Mouse (Mus musculus): Measurements from ENCODE around the gene Flnb.

Gene Flnb

DNA sequence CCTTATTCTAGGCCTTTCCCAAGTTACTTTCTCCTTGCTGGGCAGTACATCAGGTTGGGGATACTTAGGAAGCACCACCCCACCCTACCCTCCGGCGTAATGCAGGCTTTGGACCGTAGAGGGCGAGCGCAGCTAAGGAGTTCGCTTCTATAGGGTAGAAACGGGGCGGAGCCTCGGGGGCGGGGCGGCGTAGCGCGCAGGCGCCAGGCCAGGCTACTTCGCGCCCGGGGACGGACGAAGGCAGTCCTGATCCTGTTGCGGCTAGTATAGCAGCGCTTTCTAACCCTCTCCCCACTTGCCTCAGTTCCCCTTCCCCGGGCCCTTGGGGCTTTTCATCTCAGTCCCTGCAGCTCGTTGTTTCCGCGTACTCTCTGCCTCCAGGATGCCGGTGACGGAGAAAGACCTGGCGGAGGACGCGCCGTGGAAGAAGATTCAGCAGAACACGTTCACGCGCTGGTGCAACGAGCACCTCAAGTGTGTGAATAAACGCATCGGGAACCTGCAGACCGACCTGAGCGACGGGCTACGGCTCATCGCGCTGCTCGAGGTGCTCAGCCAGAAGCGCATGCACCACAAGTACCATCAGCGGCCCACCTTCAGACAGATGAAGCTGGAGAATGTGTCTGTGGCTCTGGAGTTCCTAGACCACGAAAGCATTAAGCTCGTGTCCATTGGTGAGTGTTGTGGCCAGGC lies at the start of gene Flnb:
Gene Flnb (plus strand): TSS at position 188 of the 693 bp plus-strand sequence.
- DNase-seq (ENCODE audit: low read depth, low spot score): peak; percentile 96

DNA sequence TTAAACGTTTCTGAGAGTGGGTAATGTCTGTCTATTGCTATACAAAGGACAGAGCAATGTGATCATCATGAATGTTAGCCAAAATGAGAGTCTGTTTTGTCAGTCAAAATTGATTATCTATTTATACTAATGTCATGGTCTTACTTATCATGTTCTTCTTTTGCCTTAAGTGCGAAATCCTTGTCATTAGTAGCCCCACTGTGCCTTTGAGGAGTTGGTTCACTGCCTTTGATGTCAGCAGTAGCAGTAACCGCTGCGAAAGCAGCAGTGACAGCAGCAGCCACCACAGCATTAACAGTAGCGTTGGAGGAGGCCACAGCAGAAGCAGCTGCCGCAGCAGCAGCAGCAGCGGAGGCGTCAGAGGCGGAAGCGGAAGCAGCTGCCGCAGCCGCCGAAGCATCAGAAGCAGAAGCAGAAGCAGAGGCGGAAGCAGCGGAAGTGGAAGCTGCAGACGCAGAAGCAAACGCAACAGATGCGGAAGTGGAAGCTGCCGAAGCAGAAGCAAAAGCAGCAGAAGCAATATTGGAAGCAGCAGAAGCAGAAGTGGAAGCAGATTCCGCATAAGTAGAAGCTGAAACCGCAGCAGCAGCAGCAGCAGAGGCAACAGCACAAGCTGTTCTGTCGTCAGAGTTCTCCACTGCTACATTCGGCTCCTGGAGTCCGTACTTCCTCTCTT lies 43.9 kb upstream of the Flnb start:
- no peak for DNase-seq (ENCODE audit: low read depth, low spot score)

DNA sequence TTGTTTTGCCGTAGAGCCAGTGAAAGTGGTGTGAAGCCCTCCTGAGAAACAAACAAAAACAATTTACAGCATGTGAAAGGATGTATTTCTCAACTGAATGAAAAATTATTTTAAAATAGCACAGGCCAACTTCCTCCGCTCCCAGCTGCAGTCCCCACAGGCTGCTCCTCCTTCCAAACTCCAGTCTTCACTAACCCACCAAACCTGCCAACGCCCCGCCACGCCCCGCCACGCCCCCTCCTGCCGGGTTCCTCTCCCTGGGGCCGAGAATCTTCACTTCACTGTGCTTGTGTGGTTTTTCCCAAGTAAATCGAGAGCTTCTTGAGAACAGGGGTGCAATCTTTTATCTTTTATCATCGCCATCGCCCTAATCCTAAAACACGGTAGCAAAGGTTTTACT lies 31.7 kb upstream of the Flnb start:
- no peak for DNase-seq (ENCODE audit: low read depth, low spot score)

DNA sequence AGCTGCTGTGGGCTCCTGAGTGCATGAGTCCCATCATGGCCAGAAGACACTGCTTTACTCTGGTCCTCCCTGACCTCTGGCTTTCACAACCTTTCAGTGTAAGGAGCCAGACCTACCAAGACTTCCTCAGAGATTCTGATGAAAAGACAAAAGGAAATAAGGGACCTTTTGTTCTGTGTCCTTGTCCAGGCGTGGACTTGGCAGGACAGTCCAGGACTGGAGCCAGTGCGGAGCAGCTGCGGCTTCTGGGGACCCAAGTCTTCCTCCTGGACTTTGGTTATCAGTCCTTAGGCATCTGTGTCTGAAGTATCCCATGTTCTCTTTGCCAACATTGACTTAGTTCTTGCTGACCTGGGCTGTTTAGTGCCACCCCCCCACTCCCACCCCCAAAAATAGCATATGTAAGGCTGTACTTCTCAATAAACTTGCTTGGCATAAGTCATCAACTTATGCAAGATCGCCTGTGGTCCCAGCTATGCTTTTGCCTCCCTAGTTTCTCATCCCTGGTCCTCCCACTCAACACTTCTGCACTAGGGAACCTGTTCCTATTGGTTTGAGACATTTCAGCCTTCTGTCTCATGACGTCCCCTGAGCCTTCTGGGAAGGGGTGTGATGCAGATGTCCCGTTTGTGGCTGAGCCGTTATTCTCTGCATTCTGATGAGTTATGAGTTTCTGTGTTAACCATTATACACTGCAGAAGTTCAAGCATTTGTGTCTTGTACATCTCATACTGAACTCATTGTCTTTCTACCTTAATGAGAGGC lies 28.3 kb upstream of the Flnb start:
- no peak for DNase-seq (ENCODE audit: low read depth, low spot score)

DNA sequence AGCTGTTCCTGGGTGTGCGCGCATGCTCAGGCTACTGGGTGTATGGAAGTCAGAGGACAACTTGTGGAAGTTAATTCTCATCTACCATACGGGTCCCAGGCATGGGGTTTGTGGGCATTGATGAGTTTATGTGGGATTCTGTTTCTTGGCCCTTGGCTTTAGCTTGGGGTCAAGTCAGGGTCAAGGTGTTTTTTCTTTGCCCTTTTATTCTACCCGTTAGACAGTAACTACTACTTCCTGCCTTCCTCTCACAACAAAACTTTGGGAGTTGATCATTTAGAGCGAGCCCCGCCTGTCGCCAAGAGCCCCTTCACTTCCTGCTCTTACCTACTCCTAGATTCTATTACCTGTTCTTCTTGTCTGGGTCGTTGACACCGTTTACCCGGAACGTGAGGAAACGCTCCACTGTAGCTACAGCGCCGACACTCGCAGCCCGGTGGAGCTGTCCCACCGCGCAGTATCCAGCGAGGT lies 26.7 kb upstream of the Flnb start:
- DNase-seq (ENCODE audit: low read depth, low spot score): no peak

DNA sequence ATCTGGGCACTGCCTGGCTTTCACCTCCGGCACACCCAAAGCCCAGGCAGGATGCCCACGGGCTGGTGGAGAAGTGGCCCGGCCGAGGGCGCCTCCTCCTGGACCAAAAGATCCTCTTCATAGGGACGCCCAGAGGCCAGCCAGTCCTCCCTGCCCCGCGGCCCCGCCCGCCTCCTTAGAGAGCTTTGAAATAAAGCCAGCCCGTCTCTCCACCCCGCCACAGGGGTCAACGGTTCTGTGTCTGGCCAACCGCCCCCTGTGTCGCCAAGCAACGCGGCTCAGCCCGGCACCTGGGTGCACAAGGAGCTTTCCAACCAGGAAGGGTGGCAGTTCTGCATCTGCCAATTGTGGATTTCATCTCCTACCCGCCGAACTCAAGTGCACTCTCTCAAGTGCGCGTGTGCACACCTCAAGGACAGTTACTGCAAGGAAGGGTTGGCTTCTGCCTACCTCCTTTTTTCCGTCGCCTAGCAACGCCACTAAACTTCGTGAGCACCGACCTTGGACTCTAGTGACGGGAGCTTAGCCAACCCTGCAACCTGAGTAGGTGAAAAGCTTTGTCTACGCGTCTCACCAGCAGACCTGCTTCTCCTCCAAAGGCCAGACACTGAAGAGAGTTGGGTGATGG lies 26.1 kb upstream of the Flnb start, which contains the start of gene Gm26661:
Gene Gm26661 (plus strand): TSS at position 56 of the 628 bp plus-strand sequence.
- peak; percentile 47 for DNase-seq (ENCODE audit: low read depth, low spot score)

DNA sequence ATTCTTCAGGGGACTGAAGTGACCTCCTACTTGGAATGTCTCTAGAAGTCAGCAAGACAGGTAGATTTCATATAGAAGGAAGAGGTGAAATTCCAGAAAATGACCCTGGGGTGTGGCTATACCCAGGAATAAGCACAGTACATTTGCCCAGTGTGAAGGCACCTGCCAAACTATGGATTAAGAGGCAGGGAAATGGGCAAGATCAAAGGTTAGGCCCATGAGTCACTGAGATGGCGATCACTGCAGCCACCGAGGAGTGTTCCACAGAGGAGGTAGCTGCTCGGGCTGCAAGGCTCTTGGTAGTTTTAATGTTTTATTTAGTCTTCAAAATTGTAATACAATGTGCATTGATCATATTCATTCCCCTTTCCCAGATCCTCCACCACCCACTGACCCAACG lies 21.8 kb upstream of the Flnb start:
- no peak for DNase-seq (ENCODE audit: low read depth, low spot score)

DNA sequence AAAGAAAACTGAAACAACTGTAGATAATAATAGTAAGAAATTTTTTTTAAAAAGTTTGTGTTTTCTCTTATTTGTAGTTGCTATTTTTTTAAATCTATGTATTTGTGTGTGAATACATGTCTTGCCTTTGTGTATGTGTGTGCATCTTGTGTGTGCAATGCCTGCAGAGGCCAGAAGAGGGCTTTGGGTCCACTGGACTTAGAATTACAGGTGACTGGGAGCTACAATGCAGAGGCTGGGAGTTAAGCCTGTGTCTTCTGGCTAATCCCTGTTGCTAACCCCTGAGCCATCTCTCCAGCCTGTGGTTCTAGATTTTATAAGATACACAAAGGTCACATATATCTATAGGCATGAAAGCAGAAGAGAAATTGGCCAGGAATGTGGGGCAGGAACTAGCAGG lies 17.1 kb upstream of the Flnb start:
- no peak for DNase-seq (ENCODE audit: low read depth, low spot score)

DNA sequence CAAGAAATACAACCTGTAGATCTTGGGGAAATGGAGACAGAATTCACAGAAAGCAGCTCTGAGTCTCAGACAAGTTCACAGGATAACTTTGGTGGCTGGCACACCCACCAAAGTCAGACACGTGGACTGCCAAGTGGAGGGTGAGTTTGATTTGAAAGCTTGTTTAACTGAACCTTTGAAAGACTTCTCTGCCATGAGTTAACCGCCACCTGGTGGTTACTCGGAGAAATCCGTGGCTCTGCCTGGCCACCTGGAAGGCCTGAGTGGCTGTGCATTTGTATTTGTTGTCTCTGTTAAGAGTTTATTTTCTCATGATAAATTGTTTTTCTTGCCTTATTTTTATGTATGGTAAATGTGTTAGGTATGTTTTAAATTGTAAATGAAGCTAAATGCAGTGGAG lies 15.9 kb upstream of the Flnb start:
- no peak for DNase-seq (ENCODE audit: low read depth, low spot score)

DNA sequence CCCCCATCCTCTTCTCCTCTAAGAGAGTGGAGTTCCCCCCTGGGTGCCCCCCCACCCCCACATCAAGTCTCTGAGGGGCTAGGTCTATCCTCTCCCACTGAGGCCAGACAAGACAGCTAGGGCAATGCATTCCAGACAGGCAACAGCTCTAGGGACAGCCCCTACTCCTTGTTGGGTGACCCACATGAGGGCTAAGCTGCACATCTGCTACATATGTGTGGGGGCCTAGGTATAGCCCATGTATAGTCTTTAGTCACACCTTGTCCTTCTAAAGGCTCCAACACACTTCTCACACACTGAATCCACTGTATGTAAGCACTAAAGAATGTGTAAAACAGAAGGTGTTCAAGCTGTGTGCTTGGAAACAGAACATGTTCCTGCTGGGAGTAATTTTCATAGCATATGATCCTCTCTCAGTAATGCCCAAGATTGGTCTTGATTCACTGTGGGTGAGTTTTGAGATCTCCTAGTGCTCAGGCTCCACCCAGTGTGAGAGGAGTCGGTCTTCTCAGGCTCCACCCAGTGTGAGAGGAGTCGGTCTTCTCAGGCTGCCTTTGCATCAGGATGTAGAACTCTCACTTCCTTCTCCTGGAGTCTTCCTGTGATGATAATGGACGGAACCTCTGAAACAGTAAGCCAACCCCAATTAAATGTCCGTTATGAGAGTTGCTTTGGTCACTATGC lies 13.7 kb upstream of the Flnb start:
- no peak for DNase-seq (ENCODE audit: low read depth, low spot score)

DNA sequence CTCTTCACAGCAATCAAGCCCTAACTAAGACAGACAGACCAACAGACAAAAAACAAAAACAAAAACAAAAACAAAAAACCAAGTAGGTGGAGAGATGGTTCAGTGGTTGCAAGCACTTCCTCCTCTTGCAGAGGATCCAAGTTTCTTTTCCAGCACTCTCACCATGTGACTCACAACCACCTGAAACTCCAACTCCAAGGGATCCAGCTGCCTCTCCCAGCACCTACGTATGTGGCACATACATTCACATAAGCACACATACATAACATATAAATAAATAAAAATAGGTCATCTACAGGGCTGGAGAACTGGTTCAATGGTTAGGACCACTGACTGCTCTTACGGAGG lies 13.2 kb upstream of the Flnb start:
- no peak for DNase-seq (ENCODE audit: low read depth, low spot score)

DNA sequence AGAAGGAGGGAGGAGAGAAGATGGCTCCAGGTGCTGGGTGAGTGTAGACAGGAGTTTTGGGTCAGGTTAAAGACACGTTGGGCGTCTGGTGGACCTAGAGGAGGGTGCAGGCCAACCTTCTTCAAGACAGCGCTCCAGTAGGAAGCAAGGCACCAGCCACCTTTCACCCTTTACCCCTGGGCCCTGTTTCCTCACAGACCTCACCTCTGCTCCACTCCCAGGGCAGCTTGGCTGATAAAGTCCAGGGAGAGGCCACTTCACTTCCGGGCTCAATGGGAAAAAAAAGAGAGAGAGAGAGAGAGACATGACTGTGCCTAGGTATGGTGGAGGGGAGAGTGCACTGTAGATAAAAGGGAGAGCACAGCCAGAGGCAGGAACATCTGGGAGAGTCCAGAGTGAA lies 10.0 kb upstream of the Flnb start:
- no peak for DNase-seq (ENCODE audit: low read depth, low spot score)

DNA sequence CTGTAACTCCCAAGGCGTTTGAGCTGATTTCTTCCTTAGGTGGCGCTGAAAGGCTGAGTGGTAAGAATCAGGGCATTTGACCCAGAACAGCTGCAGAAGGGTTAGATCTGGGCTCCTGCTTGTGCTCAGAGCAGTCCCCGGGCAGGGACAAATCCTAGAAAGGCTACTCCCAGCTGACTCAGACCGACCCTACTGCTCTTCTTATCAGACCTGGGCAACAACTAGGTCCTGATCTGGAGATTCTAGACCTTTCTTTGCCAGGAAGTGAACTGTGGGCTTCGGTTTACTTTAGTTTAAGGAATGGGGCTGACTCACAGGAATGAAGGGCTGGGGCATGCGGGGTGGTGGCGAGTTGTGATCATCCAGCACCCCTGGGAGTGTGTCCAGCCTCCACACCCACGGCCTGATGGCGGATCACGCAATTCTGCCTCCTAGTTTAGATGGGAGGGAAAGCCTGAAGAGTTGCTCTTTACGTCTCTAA lies 9.2 kb upstream of the Flnb start:
- no peak for DNase-seq (ENCODE audit: low read depth, low spot score)

DNA sequence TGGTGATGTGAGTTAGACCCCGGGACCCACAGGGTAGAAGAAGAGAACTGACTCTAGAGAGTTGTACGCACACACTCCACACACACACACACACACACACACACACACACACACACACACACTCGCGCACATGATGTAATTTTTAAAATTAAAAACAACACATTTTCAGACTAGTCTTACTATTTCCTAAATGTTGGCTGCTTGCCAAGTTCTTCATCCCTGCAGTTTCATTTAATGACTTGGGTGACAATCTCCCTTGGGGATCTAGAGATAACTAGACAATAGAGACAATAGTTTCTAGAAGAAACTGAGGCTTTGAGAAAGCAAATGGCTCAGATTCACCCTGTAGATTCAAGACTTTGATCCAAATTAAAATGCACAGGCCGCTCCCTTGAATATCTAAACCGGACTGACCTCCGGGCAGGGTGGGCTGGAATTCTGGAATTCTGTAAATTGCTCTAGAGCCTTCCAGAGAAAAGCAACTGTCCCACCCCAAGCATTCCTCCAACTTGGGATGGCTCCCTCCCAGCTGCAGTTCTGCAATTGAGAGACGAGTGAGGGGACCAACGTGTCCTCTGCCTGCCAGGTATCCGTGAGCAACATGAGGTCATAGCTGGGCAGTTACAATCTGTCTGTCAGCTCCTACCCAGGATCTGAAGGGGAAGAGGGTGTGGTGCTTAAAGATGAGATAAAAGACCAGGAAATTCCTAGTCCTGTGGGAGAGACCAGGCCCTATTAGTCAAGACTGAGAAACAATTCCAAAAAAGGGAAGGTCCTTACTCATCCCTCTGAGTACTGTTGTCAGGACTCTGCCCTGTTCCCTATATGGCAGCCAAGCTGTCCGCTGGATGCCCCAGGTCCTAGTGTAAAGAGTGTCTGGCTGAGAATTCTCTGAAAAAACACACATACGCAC lies 8.5 kb upstream of the Flnb start:
- no peak for DNase-seq (ENCODE audit: low read depth, low spot score)

DNA sequence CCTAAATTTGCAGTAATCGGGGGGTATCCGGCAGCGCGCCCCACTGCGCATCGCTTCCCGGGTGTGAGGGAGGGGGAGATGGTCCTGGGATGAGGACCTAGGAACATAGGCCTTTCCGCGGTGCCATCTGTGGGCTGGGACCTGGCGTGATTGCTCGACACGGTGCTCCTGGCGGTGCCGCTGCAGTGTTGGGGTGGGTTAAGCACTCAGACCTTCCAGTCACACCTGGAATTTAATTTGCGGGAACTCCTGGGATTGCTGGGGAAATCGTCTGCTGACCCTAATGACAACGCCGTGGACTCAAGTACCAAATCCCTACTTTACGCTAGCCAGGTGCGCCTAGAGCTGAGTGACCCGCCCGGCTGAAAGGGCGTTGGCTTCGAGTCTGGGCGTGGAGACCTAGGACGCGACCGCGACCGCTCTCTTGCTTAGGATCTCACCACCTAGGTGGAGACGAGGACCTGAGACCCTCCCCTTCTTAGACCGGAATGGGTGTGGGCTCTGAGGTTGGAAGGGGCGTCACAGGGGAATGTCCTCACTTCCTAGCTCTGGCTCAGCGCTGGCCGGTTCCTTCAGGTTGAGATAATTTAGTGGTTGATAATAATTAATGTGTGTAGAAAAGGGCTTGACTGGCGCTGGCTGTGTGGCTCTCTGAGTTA lies 835 bp downstream of the Flnb start:
- no peak for DNase-seq (ENCODE audit: low read depth, low spot score)

DNA sequence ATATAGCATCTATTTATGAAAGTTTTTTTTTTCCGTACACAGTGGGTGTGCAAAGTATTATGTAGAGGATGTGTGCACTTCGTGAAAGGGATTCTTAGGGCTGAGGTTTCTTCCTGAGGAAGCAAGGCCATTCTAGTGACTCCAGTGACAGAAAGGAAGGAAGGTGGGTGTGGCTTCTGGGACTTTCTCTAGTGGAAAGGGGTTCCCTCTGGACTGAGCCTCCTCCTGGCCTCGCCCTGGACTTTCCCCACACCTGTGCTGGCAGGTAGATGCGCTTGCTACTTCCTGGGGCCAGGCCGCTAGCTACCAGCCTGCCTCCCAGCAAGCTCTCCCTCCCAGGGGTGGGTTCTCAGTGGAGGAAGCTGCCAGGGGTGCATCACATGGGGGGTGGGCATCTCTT lies 1.7 kb downstream of the Flnb start:
- DNase-seq (ENCODE audit: low read depth, low spot score): no peak

DNA sequence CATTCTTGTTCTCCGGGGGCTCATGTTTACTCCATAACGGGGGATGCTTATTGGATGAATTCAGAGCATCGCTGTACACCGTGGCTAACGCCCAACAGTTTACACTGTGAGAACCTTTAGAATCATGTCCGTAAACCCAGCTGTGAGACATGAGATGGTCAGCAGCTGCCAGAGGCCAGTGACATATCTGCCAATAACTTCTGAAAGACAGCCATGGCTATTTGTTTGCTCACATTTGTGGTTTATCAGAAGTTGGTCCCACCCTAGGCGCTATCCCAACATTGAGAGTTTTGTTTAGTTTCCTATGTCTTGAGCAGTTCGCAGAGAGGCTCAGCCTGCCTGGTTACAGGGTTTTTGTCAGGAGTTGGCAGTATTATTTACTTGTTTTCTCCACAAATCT lies 3.6 kb downstream of the Flnb start:
- no peak for DNase-seq (ENCODE audit: low read depth, low spot score)

DNA sequence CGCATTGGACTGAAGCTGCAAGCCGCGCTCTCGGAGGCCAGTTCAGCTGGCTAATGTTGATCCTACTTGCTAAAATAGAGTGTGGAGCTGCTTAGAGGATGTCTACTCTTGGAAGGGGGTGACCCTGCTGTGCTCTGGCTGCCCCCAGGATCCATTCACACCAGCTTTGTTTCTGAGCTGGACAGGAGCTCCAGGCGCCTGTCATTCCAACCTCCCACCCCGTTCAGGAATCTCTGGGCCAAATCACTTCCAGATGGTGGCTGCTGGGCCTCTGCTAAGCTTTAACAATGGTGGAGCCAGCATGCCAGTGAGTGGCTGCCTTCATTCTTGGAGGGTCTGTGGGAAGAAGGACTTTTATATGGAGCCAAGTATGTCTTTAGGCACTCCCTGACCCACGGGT lies 4.9 kb downstream of the Flnb start:
- DNase-seq (ENCODE audit: low read depth, low spot score): peak; percentile 90

DNA sequence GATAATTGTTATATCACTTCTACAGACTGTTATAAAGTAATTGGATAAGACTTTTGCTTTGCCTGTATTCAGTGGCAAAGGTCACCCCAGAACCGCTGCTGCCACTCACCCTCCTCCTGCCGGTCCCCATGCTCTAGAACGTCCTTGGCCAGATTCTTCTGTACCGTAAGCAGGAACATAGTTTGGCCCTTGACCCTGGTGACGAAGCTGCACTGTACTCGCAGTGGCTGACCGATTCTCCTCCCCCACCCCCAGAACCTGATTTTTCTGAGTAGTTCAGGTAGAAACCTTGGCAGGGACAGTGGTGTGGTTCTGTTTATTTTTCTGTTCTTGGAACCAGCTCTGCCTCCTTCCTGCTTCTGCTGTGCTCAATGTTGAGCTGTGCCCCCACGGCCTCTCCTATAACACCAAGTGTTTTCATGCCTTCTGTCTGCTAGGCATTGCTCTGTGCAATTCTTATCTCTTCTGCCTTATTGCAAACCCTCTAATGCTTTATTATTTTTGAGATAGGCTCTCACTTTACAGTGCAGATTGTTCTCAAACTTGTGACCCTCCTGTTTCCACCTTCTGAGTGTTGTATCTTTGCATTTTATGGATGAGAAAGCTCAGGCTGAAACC lies 7.0 kb downstream of the Flnb start:
- no peak for DNase-seq (ENCODE audit: low read depth, low spot score)

Data from forelimb bud, embryonic 11.5 days (tissue).